Mouse (Mus musculus) heart, postnatal 36 days (tissue): ENCODE data around the gene Prdm2. TPM values are rescaled to one million over a fixed set of nuclear protein-coding genes. Genes with fewer than 3 reads are reported as not detected.
A peak's percentile ranks its signal among the peaks of the same experiment; 100 is the strongest.

Experiments used
- DNase-seq, 2 experiments: peaks; one replicate each; pipeline ENCODE4 v3.0.0; 2021 to 2022
- intact Hi-C: fragments of 180-260 bp; cut with DNase I; formaldehyde crosslinking; loops from one replicate; pipeline ENCODE4 v1.15.1; 2025
- total RNA-seq, 2 experiments: library from RNA; stranded (reverse); gene quantifications; 2 replicates each; pipeline ENCODE4 v1.2.3; 2021

Prdm2 gene
- total RNA-seq, 2 experiments from 2014 or later: 18.9 to 22.0 TPM

DNA sequence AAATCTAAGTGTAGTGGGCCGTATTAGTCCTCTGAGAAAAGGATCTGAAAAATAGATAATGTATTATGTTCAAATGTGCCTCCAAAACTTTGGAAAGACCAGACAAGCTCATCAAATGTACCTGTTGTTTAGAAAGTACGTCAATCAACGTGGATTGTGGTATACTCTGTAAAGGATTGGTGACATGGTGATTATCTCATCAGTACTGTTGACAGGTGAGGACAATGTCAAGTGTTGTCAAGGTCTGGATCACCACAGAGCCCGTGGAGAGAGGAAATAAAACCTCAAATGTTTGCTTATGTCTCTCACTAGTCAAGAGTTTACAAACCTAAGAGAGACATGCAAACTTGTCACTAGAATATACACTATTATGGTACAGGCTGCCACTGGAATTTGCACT is 776 bp upstream of the Prdm2 start:
- intact Hi-C loops: loop anchor here (2.0 kb wide), 1 partner anchor 53 kb away; no protein-coding TSS in a partner anchor
- no peak for DNase-seq

DNA sequence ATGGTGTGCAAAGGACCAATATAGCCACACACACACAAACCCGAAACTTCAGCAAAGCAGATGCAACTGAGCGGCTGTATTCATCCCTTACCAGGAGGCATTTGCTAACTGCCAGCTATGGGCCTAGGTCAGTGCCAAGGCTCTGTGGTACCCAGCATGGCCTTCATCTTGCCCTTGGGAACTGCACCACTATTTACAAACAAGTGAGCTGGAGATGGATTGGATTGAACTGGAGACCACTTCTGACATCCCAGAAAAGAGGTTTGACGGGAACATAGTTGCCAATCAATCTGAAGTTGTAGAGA is 332 bp upstream of the Prdm2 start:
- no peak for DNase-seq
- intact Hi-C loops: loop anchor here (2.0 kb wide), 1 partner anchor 52 kb away; no protein-coding TSS in a partner anchor

- DNase-seq: peak in 1 of 2 experiments; percentile 35
- intact Hi-C loops: loop anchor here (2.0 kb wide), 2 partner anchors 51 to 99 kb away; no protein-coding TSS in a partner anchor
These were observed 1.0 kb downstream of the Prdm2 start for GRCm38 (mm10) chr4:143211584-143212340.

GRCm38 (mm10) chr4:143209997-143210396 is 2.8 kb downstream of the Prdm2 start:
- intact Hi-C loops: loop anchor here (2.0 kb wide), 1 partner anchor 97 kb away; no protein-coding TSS in a partner anchor
- DNase-seq: no peak

DNA sequence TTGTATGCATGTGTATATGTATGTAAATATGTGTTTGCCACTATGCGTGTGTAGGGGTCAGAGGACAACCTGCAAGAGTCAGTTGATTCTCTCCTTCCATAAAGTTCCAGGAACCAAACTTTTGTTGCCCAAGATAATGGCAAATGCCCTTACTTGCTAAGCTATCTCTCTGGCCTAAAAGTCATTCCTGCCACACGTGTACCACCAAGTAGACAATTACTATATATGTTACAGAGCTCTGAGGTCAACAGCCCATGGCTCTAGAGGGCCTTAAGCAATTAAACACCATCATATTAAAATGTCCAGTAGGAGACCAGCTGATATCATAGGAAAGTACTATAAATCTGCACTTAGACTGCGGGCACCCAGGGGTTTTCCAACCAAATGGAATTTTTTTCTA is 10.1 kb downstream of the Prdm2 start:
- intact Hi-C loops: no loop called here
- no peak for DNase-seq

- intact Hi-C loops: no loop called here
- no peak for DNase-seq
These were observed 14.4 kb downstream of the Prdm2 start for GRCm38 (mm10) chr4:143198371-143198770.

- DNase-seq: no peak
- intact Hi-C loops: no loop called here
These were observed 14.9 kb downstream of the Prdm2 start for GRCm38 (mm10) chr4:143197845-143198356.

- DNase-seq: no peak
- intact Hi-C loops: no loop called here
These were observed 18.5 kb downstream of the Prdm2 start for GRCm38 (mm10) chr4:143194328-143194727.

DNA sequence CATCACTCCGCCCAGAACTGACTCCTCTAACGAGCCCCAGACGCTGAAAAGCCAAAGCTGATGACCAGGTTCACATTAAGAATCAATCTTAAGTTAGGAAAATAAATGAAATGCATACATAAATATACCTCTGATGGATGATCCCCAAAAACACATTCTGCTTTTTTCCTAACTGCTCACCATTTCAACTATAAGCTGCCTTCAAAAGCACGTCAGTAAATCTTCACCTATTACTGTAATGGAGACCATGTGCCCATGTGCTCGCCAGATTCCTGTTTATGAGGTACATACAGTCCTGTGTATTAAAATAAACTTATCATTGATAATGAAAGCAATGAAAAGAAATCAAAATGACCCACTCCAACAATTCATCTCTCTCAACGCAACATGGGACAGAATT is 19.6 kb downstream of the Prdm2 start:
- DNase-seq: no peak
- intact Hi-C loops: no loop called here

DNA sequence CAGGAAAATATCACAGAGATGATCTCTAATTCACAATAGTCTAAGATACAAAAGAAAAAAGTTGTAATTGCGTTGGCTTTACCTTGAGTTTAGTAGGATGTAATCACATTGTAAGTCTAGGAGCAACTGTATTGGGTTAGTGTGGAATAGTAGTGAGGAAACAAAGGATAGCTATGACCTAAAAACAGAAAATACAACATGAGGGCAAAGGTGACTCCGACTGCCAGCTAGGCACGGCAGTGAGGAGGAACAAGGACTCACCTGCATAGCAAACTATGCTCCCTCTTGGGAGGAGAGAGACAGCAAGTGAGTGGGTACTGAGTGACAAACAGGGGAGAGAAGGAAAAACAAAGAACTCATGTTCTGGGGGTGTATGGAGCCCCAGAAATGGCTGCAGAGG is 21.0 kb downstream of the Prdm2 start:
- no peak for DNase-seq
- intact Hi-C loops: no loop called here

GRCm38 (mm10) chr4:143190657-143191056 is 22.1 kb downstream of the Prdm2 start:
- intact Hi-C loops: no loop called here
- no peak for DNase-seq

GRCm38 (mm10) chr4:143188571-143189191 is 24.1 kb downstream of the Prdm2 start:
- intact Hi-C loops: no loop called here
- no peak for DNase-seq

DNA sequence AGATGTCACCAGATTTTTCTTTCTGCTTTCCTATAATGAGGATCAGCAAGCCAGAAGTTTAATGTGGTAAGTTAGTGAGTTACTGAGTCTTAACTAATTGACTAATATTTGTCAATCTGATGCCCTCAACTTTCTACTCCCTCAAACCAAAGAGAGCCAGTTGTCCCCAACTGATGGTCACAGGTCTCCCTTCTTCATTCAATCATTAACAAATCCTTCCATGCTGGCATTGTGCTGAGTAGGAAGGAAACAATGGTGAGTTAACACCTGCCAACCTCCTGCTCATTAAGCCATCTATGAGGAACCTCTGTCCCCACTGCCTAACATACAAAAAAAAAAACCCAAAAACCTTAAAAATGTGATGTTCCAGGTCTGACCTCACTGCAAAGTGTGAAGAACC is 26.7 kb downstream of the Prdm2 start:
- intact Hi-C loops: no loop called here
- no peak for DNase-seq

DNA sequence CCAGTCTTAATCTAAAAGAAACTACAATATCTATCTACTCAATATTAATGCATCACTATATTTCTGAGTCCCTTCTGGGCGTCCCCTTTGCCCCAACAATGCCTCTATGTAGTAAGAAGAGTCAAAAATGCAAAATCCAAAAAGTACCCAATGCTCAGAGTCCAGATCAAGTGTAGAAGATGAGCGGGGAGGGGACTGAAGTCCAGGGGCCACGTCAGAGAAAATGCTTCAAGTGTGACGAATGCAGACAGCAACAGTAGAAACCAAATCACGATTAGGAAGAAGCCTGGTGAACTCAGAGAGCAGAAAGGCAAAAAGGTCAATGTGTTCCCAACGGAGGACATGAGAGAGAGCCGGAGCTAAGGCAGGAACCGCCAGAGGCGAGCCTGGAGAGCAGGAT is 27.3 kb downstream of the Prdm2 start:
- no peak for DNase-seq
- intact Hi-C loops: no loop called here

DNA sequence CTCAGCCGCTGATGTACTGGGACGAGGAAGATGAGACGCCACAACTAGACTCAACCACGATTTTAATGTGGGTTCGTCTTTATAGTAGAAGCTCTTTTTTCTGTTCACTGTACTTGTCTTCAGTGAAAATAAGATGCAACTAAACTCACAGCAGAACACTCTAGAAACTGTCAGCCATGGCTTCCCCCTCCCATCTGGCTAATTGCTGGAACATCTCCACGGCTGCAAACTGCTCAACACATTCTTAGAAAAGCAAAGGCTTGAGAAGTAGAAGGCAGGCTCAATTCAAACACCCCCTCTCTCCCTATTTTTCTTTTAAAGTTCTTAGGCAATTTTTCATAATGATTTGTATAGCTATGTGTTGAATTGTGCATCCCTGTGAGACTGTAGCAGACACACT is 29.7 kb downstream of the Prdm2 start:
- no peak for DNase-seq

DNA sequence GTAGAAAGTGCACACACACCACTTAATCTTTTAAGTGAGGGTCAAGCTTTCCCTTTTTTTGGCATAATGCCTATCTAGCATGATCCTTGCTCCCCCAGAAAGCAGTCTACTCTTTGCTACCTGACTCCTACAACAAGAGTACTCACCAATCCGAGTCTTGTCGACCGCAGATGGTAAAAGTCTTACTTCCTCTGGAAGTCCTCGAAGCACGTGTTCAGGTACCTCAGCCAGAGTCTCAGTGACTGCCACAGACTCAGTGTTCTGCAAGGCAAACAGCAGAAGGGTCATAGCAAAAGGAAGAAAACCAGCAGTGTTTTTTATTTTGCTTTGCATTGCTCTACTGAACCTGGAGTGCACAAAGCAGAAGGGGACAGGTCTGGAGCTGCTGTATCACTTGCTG is 32.1 kb downstream of the Prdm2 start:
- intact Hi-C loops: no loop called here
- DNase-seq: no peak

More for the DNA sequence above, 29.7 kb downstream of the Prdm2 start:
- intact Hi-C loops: no loop called here

GRCm38 (mm10) chr4:143171600-143172290 is 41.0 kb downstream of the Prdm2 start:
- intact Hi-C loops: no loop called here

GRCm38 (mm10) chr4:143170290-143170689 is 42.5 kb downstream of the Prdm2 start:
- intact Hi-C loops: no loop called here
- no peak for DNase-seq

More at GRCm38 (mm10) chr4:143171600-143172290, 41.0 kb downstream of the Prdm2 start:
- DNase-seq: no peak

DNA sequence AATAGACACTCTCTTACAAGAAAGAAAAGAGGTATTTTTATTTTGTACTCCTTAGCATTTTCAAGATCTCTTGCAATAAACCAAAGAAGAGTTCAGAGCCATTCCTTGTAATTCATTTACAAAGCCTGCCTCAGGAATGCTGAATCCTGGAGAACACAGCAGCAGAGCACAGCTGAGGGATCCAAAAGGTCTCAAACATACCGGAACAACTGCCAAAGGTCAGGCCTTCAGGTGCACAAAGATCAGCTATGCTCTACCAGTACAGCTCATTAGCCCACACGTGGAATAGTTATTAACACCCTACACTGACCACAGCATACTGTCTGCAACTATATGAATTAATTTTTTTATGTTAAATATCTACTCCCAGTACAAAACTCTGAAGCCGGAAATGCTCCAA is 44.7 kb downstream of the Prdm2 start:
- intact Hi-C loops: no loop called here
- no peak for DNase-seq

GRCm38 (mm10) chr4:143161619-143162479 is 50.9 kb downstream of the Prdm2 start:
- DNase-seq: peak; percentile 98 to 99
- intact Hi-C loops: loop anchor here (2.0 kb wide), 1 partner anchor 51 kb away; the partner anchor contains the start of gene Prdm2
